Mouse (Mus musculus): ENCODE data around the gene Zfp606. TPM values are rescaled to one million over a fixed set of nuclear protein-coding genes. Genes with fewer than 3 reads are reported as not detected.

Zfp606 gene
- 1 to 10 TPM; 7.4 to 9.2 TPM for total RNA-seq (2021)
- long read RNA-seq, experiment 1, full-length matches to known transcripts = 2 of 5 reads
- long read RNA-seq, experiment 1, partial matches to known transcripts = 0 of 5 reads
- long read RNA-seq, experiment 1, other reads (novel, unspliced or antisense) = 3 of 5 reads
- long read RNA-seq, experiment 2, full-length matches to known transcripts = 12 of 17 reads
- long read RNA-seq, experiment 2, partial matches to known transcripts = 1 of 17 reads
- long read RNA-seq, experiment 2, other reads (novel, unspliced or antisense) = 4 of 17 reads

DNA sequence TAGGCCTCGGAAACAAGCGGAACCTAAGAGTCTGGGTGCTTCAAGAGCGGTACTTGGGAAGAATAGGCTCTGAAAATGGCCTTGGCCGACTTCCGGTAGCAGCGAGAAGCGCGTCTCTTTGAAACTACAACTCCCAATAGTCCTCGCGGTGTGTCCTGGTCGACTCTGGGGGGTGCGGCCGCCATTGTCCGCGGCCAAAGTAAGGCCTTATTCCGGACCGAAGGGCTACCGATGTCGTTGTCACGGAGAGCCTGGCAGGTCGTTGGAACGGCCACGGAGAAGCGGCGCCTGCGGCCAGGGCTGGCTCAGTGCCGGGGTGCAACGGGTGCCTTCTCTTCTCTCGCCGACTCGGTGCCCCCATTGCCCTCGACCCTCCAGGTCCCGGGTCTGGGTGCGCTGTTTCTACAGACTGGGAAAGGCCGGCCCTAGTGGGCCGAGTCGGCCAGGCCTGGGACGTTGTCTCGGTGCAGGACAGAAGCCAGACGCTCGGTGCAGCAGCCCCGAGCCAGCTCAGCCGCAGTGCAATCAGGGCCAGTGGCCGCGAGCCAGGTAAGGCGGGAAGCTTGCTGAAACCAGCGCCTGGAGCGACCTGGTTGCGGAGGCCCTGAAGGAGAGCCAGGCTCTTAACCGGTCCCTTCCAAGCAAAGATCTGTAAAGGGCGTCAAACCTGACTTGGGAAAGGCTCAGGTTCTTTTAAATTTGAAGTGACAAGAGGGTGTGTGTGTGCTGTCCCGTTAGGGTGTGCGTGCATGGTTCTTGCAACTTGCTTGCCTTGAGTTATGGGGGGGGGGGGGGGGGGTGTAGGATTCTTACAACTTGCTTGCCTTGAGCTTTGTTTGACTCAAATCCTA, at the start of gene Zfp606:
Gene Zfp606 (plus strand): TSS at position 136 of the 851 bp plus-strand sequence.
- peak; percentile 70 to 71 for DNase-seq (ENCODE audit: low spot score in 2 of 2)

DNA sequence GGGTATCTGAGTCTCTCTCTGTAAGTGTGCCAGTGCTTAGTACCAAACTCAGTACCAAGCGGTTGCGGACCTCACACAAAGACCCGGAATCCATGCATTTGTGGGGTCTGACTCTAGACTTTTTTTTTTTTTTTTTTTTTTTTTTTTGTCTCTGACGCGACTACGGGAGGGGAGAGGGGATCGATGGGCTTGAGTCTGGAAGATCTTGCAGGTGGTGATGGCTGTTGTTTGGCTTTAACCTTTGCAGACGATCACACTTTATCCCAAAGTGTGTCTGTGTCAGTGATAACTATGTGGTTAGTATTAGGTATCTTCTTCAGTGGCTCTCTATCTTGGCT, 885 bp downstream of the Zfp606 start:
- no peak for DNase-seq (ENCODE audit: low spot score in 2 of 2)

DNA sequence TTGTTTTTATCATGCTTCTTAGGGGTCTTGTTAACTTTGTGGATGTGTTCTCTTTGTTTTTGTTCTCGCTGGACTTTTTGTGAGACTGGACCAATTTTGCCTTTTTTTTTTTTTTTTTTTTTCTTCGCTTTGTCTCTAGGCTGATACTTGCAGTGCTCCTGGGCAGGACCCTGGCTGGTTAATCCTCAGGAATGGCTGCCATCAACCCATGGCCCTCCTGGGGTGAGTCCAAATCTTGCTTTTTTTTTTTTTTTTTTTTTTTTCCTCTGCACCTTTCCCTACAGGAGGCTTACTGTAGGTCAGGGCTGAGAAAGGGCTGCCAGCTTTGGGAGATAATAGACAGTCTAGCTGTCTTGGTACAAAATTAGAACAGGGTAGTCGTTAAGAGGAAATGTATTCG, 1.4 kb downstream of the Zfp606 start:
- no peak for DNase-seq (ENCODE audit: low spot score in 2 of 2)

DNA sequence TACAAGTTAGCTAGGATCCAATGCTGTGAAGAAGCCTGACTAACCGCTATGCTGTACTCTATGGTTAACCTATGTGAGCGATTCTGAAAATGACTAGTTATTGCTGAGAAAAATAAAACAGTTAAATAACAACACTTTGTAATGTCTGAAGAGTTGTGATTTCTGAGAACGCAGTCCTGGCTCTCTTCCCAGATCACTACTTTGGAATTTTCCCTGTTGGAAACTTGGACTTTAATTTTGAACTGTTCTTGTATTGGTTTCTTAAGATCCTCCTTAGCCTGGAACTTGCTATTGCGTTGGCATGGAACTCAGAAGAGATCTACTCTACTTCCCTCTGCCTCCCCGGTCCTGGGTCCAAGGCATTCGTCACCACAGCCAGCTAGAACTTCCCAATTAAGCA, 5.7 kb downstream of the Zfp606 start:
- DNase-seq (ENCODE audit: low spot score in 2 of 2) = no peak

DNA sequence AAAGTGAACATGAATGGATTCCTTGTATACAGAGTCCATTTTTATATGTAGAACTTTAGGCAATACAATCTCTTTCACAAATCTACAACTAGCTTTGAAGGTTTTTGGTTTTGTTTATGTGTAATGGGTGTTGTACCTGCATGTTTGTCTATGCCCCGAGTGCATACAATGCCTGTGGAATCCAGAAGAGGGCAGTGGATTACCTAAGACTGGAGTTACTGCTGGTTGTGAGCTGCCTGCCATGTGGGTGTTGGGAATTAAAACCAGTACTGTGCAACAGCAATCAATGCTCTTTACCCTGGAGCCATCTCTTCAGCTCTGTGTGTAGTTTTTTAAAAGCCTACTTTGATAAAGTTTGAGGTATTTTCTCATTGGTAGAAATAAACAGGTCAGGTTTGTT, 7.9 kb downstream of the Zfp606 start:
- DNase-seq (ENCODE audit: low spot score in 2 of 2) = no peak

DNA sequence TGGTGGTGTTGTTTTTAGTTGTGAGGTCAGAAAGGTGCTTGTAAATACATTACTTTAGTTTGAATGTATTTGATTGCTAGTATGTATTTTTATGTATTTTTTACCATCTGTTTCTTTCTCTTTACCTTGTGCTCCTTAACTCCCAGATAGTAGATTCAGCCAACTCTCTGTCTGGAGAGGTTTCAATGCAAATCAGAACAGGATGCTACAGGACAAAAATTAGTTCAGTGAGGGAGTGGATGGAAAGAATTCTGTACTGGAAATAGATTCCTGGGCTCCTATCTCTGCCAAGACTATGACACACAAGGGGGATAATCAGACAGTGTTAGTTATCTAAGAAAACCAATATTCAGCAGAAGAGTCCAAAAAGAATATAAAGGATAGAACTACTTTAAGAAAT, 8.6 kb downstream of the Zfp606 start:
- DNase-seq (ENCODE audit: low spot score in 2 of 2) = no peak

DNA sequence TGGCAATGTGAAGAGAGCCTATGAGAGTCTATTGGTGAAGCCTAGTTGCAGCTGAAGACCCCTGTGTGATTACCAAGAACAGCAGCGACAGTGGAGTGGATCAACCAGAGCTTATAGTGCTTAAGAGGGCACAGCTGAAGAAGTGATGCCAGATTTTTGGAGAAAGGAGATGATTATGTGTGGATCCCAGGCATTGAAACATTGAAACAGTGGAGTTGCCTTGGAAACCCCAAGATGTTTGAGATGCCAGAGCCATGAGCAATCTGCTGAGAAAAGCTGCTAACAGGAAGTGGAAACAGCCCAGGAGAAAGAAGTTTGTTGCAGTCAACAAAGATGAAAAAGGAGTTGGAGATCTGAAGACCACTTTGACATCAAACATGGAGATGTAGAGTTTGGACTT, 32.8 kb downstream of the Zfp606 start:
- DNase-seq (ENCODE audit: low spot score in 2 of 2) = no peak

DNA sequence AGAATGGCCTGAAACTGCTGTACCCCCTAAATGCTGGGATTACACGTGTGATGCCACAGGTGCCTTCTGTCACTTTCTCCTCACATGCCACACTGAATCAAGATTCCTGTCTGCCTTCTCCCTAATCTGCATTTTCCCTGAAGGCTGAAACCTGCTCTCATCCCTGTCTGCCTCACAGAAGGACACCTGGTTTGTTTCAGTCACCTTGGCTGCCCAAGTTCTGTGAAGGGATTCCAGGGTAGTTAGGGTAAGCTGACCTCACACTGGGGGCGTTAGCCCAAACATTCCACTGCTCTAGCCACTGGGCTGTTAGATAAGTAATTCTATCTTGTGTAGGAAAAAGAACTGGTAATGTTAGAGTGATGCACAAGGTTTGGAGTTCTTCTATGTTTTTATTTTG, 34.1 kb downstream of the Zfp606 start, which contains the start of gene 2900092C05Rik:
Gene 2900092C05Rik (plus strand): TSS at position 301 of the 400 bp plus-strand sequence.
- no peak for DNase-seq (ENCODE audit: low spot score in 2 of 2)

Other genes with a start within 250 kb of the Zfp606 start
- gene Vmn1r81, start 210.0 kb upstream of the Zfp606 start, total RNA-seq (2021) = not detected
- gene Vmn1r82, start 177.9 kb upstream of the Zfp606 start, total RNA-seq (2021) = not detected
- gene Vmn1r83, start 148.8 kb upstream of the Zfp606 start, total RNA-seq (2021) = not detected
- not detected for gene Vmn1r84, start 109.0 kb upstream of the Zfp606 start, total RNA-seq (2021)
- 1 to 10 TPM; 3.7 to 5.3 TPM for gene Zfp551, start 55.5 kb upstream of the Zfp606 start, total RNA-seq (2021)
- not detected for gene 2900092C05Rik, start 34.2 kb downstream of the Zfp606 start, total RNA-seq (2021)
- gene Vmn2r53, start 130.5 kb downstream of the Zfp606 start, total RNA-seq (2021) = under 1 TPM; 0.03 TPM
- gene Vmn2r54, start 162.0 kb downstream of the Zfp606 start, total RNA-seq (2021) = not detected
- not detected for gene Vmn2r55, start 206.7 kb downstream of the Zfp606 start, total RNA-seq (2021)